Mouse (Mus musculus) heart, adult 9 months (tissue): Measurements from ENCODE around the gene Rnf10.
"Not testable (repeated sequence)": the region's sequence is repeated elsewhere in the genome, so short reads cannot be mapped to it uniquely, and the experiment has no call there.

Experiments
- DNase-seq, 2 experiments: peaks; one replicate each; pipeline ENCODE4 v3.0.0; 2022; ENCODE audit warnings: low spot score in 2 of 2

The Rnf10 gene

DNA sequence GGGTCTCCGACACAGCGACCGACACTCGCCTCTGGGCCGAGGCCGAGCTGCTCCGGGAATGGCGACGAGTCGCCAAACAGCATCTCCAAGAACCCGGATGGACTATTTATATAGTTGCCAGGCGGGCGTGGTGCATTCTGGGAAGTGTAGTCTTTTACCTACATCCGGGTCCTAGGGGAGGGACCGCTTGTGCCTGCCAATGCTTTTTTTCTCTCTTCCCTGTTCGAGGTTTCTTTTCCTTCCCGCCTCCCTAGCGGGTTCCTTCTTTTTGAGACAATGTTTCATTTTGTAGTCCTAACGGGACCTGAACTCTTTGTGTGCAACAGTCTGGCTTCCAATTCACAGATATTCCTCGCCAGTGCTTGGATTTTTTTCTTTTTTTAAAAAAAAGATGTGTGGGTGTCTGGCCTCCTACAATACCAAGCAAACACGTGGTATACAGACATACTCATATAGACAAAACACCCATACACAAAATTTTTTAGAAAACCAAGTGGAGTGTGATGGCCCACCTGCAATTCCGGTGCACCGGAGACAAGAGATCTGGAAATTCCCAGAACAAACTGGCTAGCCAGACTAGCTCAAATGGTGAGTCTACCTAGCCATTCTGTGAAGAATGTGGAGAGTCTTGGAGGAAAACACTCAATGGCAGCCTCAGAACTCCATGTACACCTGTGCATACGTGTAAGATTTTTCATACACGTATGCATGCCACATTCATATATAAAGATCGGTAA, at the start of gene Rnf10:
Gene Rnf10, minus strand, starts transcription at position 87 of the 737 bp plus-strand sequence.
- peak; percentile 96 to 99 for DNase-seq

DNA sequence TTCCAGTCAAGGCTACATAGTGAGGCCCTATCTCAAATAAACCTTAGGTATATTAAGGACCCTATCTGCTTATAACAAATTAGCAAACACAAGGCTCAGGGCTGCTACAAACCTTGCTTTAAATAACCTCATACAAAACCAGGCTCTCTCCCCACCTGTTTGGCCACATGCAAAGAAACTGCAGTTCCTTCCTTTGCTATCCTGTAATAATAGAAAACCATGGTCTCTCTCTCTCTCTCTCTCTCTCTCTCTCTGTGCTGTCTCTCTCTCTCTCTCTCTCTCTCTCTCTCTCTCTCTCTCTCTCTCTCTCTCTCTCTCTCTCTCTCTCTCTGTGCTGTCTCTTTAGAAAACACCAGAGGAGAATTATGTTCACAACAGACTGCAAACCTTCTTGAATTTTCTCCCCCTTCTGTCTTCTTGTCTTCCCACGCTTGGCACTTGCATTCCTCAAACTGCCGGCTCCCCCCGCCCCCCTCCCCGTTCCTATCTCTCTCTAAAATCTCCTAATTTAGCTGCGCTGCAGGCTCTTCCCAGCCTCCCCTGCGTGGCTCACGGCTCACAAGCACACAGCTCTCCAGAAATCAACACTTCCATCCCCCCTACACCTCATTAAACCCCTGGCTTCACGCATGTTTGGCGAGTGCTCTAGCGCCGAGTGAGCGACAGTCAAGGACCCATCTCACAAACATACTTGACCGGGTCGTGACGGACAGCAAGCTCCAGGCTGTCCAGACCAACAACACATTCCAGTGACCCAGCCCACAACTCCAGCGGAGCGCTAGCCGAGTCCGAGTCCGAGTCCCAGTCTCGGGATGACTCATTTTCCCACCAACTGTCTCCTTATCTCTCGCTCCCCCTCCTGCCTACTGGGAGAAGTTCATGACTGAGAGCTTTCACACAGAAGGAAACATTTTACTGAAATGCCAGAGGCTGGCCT, 46.6 kb upstream of the Rnf10 start:
- peak; percentile 78 to 83 for DNase-seq

DNA sequence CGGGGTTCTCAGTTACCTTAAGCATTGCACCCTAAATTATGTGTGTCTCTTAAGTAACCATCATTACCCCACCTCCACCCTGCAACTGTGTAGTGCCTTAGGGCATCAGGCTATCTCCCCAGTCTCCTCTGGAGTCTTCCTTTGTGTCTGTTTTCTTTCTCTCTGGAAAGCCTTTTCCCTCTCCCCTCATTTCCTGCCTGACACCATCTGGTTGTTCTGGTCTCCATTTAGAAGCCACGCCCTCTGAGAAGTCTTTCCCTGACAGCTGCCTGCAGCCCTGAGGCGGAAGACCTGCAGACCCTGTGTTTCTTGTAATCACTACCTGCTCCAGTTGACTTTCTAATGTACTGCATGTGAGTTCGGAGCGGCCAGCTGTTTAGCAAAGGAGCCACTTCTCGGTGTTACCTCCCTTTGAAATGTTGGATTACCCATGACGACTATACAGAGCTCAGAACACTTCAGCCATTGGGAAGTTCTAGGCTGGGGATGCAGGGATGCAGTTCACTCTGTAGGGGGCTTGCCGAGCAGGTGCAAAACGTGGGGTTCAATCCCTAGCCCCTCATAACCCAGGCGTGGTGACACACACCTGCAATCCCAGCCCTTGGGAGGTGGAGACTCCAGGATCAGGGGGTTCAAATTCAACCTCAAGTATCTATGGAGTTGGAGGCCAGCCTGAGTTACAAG, 45.1 kb upstream of the Rnf10 start:
- no peak for DNase-seq

DNA sequence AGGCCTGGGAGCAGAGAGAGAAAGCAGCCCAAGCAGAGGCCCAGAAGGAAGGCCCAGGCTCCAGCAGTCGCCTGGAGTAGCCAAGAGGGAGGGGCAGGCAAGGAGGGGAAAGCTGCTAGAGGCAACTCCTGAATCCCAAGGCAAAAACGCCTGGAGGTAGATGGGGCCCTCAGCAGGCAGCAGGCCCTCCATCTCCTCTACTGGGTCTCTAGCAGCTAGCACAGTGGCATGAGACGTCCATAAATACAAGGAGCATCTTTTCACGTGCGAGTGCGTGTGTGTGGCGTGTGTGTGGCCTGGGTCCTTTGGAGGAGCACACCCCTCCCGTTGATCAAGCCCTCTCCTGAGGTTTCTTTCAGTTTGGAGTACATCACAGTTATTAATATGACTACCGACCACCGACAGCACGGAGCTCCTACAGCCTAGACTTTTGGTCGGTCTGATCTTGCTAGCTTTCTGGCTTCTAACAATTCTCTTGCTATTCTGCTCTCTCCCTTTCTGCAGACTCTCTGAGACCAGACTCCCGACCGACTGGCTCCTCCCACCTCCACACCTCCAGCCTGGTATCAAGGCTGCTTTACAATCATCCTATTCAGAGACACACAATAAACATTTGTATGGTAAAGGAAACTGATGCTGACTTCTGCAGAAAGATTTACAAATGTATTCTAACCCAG, 44.4 kb upstream of the Rnf10 start:
- DNase-seq = no peak

DNA sequence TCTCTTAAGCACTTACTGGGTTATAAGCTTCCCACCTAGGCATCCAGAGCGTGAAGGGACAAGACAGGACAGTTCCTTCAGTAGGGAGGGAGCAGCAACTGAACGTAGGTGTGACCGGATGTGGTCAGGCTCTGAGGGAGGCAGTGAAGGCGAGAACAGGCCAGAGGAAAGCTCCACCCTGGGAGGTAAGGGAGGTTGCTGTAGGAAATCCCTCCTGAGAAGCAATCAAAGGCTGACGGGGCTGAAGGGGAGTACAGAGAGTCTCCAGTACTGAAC, 40.9 kb upstream of the Rnf10 start:
- no peak for DNase-seq

DNA sequence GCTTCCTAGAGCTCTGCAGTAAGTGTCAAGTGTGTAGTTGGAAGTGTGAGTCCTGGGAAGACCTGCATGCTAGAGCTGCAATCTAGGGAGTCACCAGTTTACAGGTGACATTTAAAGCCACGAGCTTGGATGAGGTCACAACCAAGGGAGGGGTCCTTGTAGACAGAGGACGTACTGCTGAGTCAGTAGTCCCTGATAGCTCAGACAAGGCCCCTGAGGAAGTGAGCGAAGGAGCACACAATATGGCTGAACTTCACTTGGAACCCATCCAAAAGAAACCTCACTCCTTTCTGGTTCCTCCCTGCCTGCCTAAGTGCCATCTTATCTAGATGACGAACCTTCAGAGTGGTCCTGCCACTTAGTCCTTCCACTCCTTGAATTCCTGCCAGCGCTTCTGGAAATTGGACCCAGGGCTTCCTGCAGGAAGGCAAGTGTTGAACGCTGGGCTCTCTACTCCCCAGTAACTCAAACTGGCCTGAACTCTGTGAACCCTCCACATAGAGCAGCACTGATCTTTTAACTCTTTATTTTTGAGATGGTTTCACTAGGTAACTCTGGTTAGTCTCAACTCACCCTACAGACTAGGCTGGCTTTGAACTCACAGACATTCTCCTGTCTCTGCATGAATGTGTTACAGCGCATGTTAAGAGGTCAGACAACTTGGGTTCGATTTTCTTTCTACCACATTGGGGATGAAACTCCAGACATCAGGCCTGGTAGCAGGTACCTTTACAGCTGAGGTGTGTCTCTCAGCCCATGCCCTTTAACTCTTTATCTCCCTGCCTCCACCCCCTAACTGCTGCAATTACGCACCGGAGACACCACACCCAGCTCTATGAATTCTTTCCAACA, 40.3 kb upstream of the Rnf10 start:
- DNase-seq = no peak

DNA sequence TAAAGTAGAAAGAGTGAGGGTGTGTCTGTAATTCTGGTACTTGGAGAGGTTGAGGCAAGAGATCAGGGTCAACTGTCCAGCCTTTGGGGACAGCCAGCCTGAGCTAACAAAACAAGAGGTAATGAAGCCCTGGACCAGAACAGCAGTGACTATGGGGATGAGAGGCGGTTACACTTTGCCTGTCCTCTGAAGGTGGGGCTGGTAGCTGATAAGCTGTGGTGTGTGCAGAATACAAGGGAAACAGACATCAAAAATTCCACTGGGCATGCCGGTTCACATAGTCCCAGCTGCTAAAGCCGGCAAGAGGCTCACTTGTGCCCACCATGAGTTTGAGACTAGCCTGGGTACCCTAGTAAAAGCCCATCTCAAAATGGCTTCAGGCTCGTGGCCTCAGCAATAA, 39.7 kb upstream of the Rnf10 start:
- no peak for DNase-seq

DNA sequence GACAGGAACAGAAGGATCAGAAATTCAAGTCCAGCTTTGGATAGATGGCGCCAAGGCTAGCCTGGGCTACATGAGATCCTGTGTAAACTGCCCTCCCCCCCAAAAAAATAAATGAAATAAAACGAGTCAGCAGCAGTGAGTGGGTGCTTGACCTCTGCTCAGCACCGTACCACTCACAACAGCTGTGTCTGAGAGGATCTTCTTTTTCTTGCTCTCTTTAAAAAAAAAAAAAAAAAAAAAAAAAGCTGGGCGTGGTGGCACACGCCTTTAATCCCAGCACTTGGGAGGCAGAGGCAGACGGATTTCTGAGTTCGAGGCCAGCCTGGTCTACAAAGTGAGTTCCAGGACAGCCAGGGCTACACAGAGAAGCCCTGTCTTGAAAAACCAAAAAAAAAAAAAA, 29.5 kb upstream of the Rnf10 start:
- not testable (repeated sequence) for DNase-seq

DNA sequence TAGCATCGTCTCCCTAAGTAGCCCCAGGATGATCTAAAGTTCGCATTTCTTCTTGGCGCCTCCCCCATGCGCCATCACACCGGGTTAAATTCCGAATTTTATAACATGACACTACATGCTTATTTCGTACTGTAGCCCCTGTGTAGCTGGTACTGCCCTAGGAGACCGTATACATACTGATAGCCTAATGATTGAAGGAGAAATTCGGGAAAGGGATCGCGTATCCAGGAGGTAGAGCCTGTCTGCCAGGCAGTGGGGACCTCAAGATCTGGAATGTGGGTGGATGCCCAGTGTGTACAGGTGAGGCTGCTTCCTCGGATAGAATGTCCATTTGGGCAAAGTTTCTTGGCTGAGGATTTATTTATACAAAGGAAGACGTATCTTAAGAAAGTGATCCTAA, 28.9 kb upstream of the Rnf10 start:
- DNase-seq = peak in 1 of 2 experiments; percentile 21

DNA sequence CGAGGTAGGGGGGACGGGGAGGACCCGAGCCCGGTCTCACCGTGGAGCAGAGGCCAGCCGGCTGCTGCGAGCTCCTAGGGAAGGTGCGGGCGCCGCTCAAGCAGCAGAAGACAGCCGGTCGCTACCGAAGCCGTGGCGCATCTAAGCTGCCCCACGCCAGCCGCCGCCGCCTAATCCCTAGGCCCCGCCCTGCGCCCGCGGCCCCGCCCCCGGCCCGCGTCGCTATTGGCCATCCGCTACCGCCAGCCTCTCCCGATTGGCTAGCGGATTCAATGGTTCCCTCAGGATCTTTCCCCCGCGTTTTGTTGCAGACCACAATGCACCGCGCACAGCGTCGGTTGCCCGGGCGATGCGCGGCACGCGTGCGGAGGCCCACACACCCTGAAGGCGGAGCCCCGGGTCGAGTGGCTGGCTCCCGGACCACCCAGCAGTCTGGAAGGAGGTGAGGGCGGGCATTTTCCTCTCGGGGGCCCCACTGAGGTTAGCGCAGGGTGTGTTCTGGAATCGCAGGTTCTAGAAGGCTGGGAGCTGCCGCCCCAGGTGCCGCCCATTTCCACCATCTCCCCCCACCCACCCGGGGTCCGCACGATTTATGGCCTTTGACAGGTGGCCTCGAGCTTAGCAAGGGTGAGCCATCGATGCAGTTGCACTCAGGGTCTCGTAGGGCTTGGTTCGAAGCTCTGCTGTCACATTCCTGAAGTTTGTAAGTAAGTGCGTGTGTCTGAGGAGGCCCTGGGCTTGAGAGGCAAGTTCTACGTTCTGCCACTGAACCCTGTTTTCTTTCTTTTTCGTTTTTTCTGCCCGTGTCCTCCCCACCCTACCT, 28.3 kb upstream of the Rnf10 start, which contains the start of gene Dynll1:
Gene Dynll1, minus strand, starts transcription at position 208 of the 823 bp plus-strand sequence.
- DNase-seq = peak; percentile 97 to 99

DNA sequence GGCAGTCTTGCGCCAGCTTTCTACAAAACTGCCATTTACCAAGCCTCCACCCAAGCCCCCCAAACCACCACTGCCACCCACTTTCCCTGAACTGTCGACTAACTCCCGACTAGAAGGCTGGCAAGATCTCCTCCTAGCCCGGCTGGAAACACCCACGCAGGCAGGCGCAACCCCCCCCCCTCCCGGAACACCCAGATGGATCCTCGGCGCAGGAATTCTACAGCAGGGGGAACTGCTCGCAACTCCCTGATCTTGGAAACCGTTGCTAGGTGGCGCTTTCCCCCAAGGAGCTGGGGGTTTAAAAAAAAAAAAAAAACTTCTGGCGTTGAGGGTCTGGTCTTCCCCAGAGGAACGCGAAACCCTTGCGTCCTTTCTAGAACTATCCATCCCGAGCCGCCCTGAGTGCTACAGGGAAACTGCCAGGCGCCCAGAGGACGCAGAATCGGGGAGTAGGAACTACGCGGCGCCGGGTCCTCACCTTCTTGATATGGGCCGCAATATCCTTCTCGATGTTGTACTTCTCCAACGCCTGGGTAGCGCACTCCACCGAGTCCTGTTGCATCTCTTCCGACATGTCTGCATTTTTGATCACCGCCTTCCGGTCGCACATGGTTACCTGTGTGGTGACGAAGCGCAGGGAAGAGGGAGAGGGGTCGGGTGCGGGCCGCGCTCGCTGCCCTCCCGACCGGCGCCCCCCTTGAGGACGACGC, 27.5 kb upstream of the Rnf10 start:
- DNase-seq = peak; percentile 68

DNA sequence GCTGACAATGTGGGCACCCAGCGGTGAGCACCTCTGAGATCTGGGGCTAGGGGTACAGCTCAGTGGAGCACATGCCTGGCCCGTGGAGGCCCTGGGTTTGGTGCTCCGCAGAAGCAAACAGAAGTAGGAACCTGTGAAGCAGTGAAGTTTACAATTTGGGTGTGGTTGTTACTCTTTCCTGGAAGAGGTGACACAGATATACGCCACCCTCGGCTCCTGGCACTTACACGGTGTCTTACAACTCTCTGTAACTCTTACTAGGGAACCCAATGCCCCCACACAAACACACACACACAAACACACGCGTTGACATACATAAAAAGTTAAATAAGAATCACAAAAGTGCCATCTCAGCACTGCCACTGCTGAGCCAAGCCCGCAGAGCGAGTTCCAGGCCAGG, 23.6 kb upstream of the Rnf10 start:
- DNase-seq = no peak

DNA sequence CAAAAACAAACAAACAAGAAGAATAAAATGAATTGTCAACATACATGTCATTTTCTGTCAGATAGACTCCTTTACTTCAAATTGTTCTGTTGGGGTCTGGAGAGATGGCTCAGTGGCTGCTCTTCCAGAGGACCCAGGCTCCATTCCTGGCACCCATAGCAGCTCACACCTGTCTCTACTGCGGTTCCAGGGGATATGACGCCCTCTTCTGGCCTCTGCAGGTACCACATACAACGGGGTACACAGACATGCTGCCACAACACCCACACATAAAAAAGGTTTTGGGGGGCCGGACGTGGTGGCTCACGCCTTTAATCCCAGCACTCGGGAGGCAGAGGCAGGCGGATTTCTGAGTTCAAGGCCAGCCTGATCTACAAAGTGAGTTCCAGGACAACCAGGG, 21.5 kb upstream of the Rnf10 start:
- no peak for DNase-seq

DNA sequence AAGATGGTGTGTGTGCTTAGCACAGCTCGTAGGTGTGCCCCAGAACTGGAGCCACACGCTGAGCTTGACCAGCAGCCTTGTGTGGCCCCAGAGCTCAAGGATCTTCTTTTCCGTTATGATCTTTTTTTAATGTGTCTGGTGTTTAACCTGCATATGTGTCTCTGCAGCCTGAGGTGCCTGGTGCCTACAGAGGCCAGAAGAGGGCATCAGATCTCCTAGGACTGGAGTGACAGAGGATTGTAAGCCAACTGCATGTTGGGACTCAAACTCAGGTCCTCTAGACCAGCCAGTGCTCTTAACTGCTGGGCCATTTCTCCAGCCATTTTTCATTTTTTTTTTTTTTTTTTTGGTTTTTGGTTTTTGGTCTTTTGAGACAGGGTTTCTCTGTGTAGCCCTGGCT, 12.0 kb upstream of the Rnf10 start:
- DNase-seq = no peak

DNA sequence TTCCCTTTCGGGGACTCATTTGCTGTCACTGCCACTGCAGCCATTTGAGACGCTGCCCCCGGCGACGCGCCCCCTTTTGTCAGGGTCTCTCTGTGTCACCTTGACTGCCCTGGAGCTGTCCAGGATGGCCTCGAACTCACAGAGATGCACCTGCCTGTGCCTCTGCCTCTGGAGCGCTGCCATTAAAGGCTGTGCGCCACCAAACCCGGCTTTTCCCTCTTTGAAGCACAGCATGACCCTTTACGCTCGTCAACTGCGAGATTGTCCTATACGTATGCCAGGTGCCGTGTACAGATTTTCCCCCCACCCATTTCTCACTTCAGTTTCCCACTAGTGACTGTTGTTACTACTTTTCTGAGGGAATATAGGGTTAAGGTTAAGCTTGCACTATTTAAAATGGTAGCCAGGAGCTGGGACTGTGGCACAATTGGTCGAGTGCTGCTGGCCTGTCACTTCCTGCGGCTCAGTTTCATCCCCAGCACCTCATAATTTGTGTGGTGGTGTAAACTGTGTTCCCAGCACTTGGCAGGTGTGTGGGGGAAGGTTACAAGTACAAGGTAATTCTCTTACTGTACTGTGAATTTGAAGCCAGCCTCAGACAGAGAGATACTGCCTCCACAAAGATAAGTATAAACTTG, 7.5 kb upstream of the Rnf10 start:
- DNase-seq = no peak

DNA sequence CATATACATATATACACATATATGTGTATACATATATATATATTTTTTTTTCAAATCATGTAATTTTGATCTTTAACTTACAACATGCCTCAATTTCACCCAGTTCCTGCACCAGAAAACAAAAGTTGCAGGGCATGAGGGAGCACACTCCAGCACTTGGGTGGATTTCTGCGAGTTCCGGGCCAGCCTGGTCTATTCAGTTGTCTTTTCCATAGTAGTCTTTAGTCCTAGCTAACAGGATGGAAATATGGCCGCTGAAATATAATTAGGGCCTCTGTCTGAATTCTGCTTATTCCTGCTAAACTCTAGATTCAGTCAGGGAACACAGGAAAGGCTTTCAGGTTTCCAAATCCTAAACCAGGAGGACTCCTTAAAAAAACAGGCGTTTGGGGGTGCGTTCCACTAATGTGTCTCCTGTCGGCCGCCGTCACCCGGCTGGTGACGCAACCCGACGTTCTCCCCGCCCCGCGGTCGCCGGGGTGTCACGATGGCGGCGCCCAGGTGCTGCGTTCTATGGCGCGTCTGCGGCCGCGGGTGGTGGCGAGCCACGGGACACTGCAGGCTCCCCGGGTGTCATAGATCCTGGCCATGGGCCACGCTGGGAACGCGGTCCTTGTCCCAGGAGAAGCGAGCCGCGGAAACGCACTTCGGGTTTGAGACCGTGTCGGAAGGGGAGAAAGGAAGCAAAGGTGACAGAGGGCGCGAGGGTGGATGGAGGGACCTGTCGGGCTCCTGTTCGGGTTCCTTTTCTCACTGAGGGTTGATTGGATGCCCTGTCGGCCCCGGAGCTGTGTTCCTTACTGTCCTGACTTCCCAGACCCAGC, 6.7 kb upstream of the Rnf10 start, which contains the start of gene Coq5:
Gene Coq5, plus strand, starts transcription at position 441 of the 824 bp plus-strand sequence.
- peak; percentile 78 to 84 for DNase-seq

DNA sequence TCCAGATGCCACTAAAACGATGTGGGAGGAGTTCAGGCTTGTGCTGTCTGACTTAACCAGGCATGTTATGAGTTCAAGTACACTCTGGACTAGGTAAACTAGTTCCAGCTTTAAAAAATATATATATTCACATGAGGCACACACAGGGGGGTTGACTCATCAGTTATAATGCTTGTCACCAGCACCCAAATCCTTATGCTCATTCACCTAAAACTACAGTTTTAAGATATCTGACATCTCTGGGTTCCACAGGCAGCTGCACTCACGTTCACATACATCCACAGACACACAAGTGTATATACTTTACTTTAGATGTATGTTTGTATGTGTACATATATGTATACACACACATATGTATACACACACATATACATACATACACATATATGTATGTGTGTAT, 6.1 kb upstream of the Rnf10 start:
- DNase-seq = no peak

DNA sequence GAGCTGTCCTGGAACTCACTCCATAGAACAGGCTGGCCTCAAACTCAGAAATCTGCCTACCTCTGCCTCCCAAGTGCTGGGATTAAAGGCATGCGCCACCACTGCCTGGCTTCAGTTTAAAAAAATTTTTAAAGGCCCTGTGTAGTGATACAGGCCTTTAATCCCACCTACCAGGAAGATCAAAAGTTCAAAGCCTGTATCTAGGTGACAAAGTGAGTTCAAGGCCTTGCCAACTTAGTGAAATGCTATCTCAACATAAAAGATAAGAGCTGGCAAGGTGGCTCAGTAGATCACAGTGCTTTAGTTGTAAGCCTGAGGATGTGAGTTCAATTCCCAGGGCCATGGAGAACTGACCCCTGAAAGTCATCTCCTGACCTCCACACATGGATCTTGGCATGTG, 5.4 kb upstream of the Rnf10 start:
- no peak for DNase-seq
